Mouse (Mus musculus) hindbrain, postnatal 0 days (tissue): ENCODE data around the gene Jun. TPM values are rescaled to one million over a fixed set of nuclear protein-coding genes. Genes with fewer than 3 reads are reported as not detected.

Experiments
- ATAC-seq: fragments of 200-750 bp; cut with Nextera tagmentation; 2 replicates; pipeline ENCODE4 v1.8.0; 2017; ENCODE audit warnings: mild to moderate bottlenecking, moderate TSS enrichment, moderate library complexity
- DNase-seq: peaks from one replicate; pipeline ENCODE4 v3.0.0-alpha.2; 2015; ENCODE audit warnings: low spot score
- H3K27ac ChIP-seq: fragments of 300-500 bp; sonication (generic); 2 replicates; pipeline ENCODE4 v1.5.1; 2014; ENCODE audit warnings: mild to moderate bottlenecking
- H3K27me3 ChIP-seq: fragments of 300-500 bp; sonication (generic); 2 replicates; pipeline ENCODE4 v1.6.1; 2014; ENCODE audit warnings: low read length, mixed read lengths; ENCODE audit not compliant: insufficient read depth
- H3K36me3 ChIP-seq: fragments of 300-500 bp; sonication (generic); 2 replicates; pipeline ENCODE4 v1.6.1; 2014; ENCODE audit warnings: low read length, mixed read lengths; ENCODE audit not compliant: insufficient read depth
- H3K4me1 ChIP-seq: fragments of 300-500 bp; sonication (generic); 2 replicates; pipeline ENCODE4 v1.6.1; 2014; ENCODE audit warnings: antibody characterized with exemption, low read length, mixed read lengths; ENCODE audit not compliant: insufficient read depth
- H3K4me2 ChIP-seq: fragments of 300-500 bp; sonication (generic); 2 replicates; pipeline ENCODE4 v1.6.1; 2014; ENCODE audit warnings: low read depth, mild to moderate bottlenecking, low read length, moderate library complexity, mixed read lengths
- H3K4me3 ChIP-seq: fragments of 300-500 bp; sonication (generic); 2 replicates; pipeline ENCODE4 v1.5.1; 2014; ENCODE audit warnings: low read length
- H3K9ac ChIP-seq: fragments of 300-500 bp; sonication (generic); replicated peaks from 2 replicates; pipeline ENCODE4 v1.6.1; 2014; ENCODE audit warnings: mild to moderate bottlenecking, low read length, moderate library complexity, mixed read lengths
- H3K9me3 ChIP-seq: fragments of 300-500 bp; sonication (generic); 2 replicates; pipeline ENCODE4 v1.6.1; 2016; ENCODE audit warnings: low read length, mixed read lengths
- CTCF ChIP-seq: IDR thresholded peaks from 2 replicates; pipeline ENCODE4 v1.5.1; 2016; ENCODE audit warnings: antibody characterized with exemption, control low read depth, low read depth
- WGBS: fragments of 180-500 bp; shearing (Covaris S2); extraction: QIAGEN DNeasy Blood & Tissue Kit; methylation state at CpG from one replicate; pipeline ENCODE4 v1.1.7; 2014; 5-methylcytosine and 5-hydroxymethylcytosine counted together
- polyA plus RNA-seq: library from polyadenylated mRNA; unstranded; fragments of >200 nt; fragmentation: Nextera tagmentation; extraction: Ambion mirVana; gene quantifications from 2 replicates; pipeline ENCODE4 v1.2.1, GENCODE M21; 2015
- total RNA-seq: library from RNA; depleted of rRNA; stranded (reverse); fragments of >200 nt; gene quantifications from 2 replicates; pipeline ENCODE4 v1.2.3, GENCODE M21; 2014

The Jun gene
- total and polyA plus RNA-seq, 2 experiments from 2014 or later, result 57.5 to 74.4 TPM

GRCm38 (mm10) chr4:95063609-95064210, 11.7 kb upstream of the Jun start:
- no peak overlapping the region for H3K27ac ChIP-seq
- 79% methylated on average over 2 of the region's 2 CpGs for WGBS
- no peak overlapping the region for H3K9ac ChIP-seq
- no peak overlapping the region for H3K4me3 ChIP-seq
- no peaks in the 10 kb centered on the region for H3K36me3 ChIP-seq
- DNase-seq (no peak), ATAC-seq (no peak)
- H3K4me1 ChIP-seq, result no peaks in the 10 kb centered on the region
- H3K4me2 ChIP-seq, result no peak overlapping the region
- H3K9me3 ChIP-seq, result no peaks in the 10 kb centered on the region
- no peak for TF ChIP-seq CTCF
- no peaks in the 10 kb centered on the region for H3K27me3 ChIP-seq

DNA sequence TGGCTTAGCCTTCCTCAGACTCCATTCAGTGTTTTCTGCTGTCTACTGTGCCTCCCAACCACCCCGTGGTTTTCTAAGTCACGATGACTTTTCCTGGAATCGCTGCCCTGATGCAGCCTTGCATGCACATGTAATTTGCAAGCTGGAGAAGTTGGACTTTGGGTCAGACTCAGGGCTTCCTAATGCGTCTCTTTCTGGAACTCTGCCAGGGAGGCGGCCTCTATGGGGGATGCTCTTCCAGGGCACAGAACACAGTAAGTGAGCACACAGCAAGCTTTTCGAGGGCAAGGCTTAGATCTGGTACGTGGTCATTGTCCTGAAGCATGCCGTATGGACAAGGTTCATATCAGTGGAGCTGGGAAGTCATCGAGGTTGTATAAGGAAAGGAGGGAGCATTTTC, 10.9 kb upstream of the Jun start:
- DNase-seq, result peak; percentile 44
- no peak overlapping the region for H3K4me3 ChIP-seq
- H3K9me3 ChIP-seq, result no peaks in the 10 kb centered on the region
- H3K27ac ChIP-seq, result no peak overlapping the region
- no peak for ATAC-seq
- H3K4me2 ChIP-seq, result no peak overlapping the region
- 50% methylated on average over 9 of the region's 9 CpGs for WGBS
- no peaks in the 10 kb centered on the region for H3K36me3 ChIP-seq
- H3K27me3 ChIP-seq, result no peaks in the 10 kb centered on the region
- no peaks in the 10 kb centered on the region for H3K4me1 ChIP-seq
- no peak overlapping the region for H3K9ac ChIP-seq
- no peak for TF ChIP-seq CTCF

GRCm38 (mm10) chr4:95057264-95057663, 5.2 kb upstream of the Jun start:
- TF ChIP-seq CTCF, result no peak
- no peak for ATAC-seq
- no peaks in the 10 kb centered on the region for H3K9me3 ChIP-seq

DNA sequence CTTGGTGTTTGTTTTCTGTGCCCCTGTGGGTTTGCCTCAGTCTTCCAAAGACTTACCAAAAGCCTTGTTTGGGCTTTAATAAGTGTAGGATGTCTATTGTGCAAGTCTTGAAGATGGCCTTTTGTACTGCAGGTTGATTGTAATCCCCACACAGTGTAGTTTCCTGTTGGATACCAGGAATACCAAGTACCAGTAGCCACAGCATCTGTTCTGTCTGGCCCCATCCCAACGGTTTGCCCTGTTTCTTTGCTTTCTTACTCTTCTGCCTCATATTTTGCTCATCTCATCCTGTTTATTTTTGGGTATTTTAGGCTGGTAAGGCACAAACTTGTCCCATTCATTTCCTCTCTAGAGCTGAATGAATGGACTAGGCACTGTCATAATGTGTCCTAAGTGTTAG, 3.3 kb upstream of the Jun start:
- no peaks in the 10 kb centered on the region for H3K9me3 ChIP-seq
- H3K4me2 ChIP-seq, result no peak overlapping the region
- H3K4me1 ChIP-seq, result no peaks in the 10 kb centered on the region
- WGBS, result 27% methylated on average over 1 of the region's 1 CpGs
- no peak overlapping the region for H3K4me3 ChIP-seq
- H3K36me3 ChIP-seq, result no peaks in the 10 kb centered on the region
- H3K9ac ChIP-seq, result no peak overlapping the region
- DNase-seq (no peak), ATAC-seq (no peak)
- H3K27ac ChIP-seq, result no peak overlapping the region
- no peak for TF ChIP-seq CTCF
- H3K27me3 ChIP-seq, result no peaks in the 10 kb centered on the region

More at GRCm38 (mm10) chr4:95057264-95057663, 5.2 kb upstream of the Jun start:
- 85% methylated on average over 4 of the region's 4 CpGs for WGBS
- H3K4me2 ChIP-seq, result no peak overlapping the region
- no peaks in the 10 kb centered on the region for H3K4me1 ChIP-seq
- no peak for DNase-seq
- no peaks in the 10 kb centered on the region for H3K27me3 ChIP-seq
- no peak overlapping the region for H3K27ac ChIP-seq
- H3K4me3 ChIP-seq, result no peak overlapping the region
- H3K36me3 ChIP-seq, result no peaks in the 10 kb centered on the region
- no peak overlapping the region for H3K9ac ChIP-seq

DNA sequence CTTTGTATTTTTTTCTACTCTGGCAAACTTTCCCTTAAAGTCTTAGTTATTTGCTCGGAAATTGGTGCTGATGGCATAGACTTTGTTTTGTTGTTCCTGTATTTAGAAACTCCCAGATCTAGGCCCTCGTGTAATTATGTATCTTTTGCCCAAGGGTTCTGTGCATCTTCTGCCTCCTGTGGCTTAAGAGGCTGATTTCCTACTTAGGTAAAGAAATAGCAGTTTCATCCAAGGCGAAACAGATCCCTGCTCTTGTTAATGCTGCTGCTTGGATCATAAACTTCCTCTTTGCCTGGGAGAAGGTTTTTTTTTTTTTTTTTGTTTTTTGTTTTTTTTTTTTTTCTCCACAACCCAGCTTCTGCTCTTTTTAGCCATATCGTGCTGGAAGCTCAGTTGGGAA, 2.3 kb upstream of the Jun start:
- Histone ChIP-seq H3K9ac (no peak overlapping the region), H3K27ac (no peak overlapping the region), H3K27me3 (no peaks in the 10 kb centered on the region), H3K4me1 (no peaks in the 10 kb centered on the region), H3K4me2 (peak overlapping the region; percentile 67; the same call in 1 of the 2 replicates), H3K36me3 (no peaks in the 10 kb centered on the region), H3K4me3 (no peak overlapping the region), H3K9me3 (no peaks in the 10 kb centered on the region)
- no peak for ATAC-seq
- DNase-seq, result no peak
- TF ChIP-seq CTCF, result no peak
- WGBS, result 47% methylated on average over 4 of the region's 4 CpGs

DNA sequence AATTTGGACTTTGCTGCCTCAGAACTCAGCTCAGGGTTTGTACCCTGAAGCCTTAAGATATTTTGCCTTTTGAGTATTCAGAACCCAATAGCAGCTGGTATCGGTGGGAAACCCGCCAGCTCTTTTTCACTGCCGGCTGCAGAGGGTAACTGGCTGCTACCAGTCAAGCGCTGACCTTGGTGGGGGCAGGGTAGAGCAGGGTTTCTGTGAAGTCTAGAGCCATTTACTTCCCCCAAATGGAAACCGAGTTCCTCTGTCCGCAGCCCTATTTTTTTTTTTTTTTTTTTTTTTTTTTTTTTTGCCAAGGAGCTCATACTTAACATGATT, 1.7 kb upstream of the Jun start:
- no peak overlapping the region for H3K9ac ChIP-seq
- peak overlapping the region; percentile 67 for H3K4me2 ChIP-seq
- DNase-seq, result peak; percentile 79
- TF ChIP-seq CTCF, result no peak
- H3K27ac ChIP-seq, result peak overlapping the region; percentile 92
- 0% methylated on average over 6 of the region's 6 CpGs for WGBS
- H3K4me1 ChIP-seq, result peaks cover under 1% of the 10 kb centered on the region; the same call in 1 of the 2 replicates
- ATAC-seq, result no peak
- no peaks in the 10 kb centered on the region for H3K9me3 ChIP-seq
- peak overlapping the region; percentile 84 for H3K4me3 ChIP-seq
- no peaks in the 10 kb centered on the region for H3K27me3 ChIP-seq
- H3K36me3 ChIP-seq, result no peaks in the 10 kb centered on the region

- Histone ChIP-seq H3K9ac (peak overlapping the region; percentile 56), H3K27me3 (no peaks in the 10 kb centered on the region), H3K36me3 (no peaks in the 10 kb centered on the region), H3K4me1 (peaks cover 6% of the 10 kb centered on the region), H3K4me2 (peak overlapping the region; percentile 67), H3K27ac (peak overlapping the region; percentile 92), H3K4me3 (peak overlapping the region; percentile 84), H3K9me3 (no peaks in the 10 kb centered on the region)
- ATAC-seq (peak; percentile 52), DNase-seq (peak; percentile 94)
- WGBS, result under 1% methylated on average over 29 of the region's 29 CpGs
- peak; percentile 90 for TF ChIP-seq CTCF
Measured at GRCm38 (mm10) chr4:95053041-95053790, 1.2 kb upstream of the Jun start.
